Mouse (Mus musculus): ENCODE measurements around the gene Tmem252.

Tmem252 gene

DNA sequence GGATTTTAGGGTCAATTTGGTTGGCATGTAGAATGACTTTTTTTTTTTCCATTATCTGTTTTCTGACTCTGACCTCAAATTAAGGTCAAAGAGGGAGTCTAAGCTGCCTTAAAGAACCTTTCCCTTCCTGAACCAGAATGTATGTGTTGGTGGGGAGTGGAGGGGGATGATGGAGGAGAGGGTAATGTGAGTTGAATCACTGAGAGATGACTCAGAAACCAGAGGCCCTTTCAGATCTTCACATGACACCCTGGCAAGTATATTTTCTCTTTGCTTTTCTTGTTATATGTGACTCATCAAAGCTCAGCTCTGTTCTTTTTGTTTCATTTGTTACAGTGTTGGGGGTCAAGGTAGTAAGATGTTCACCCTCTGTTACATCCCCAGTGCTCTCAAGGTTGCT is 46.6 kb downstream of the Tmem252 start:
- DNase-seq (ENCODE audit: extremely low spot score, low read depth, low spot score), result no peak

DNA sequence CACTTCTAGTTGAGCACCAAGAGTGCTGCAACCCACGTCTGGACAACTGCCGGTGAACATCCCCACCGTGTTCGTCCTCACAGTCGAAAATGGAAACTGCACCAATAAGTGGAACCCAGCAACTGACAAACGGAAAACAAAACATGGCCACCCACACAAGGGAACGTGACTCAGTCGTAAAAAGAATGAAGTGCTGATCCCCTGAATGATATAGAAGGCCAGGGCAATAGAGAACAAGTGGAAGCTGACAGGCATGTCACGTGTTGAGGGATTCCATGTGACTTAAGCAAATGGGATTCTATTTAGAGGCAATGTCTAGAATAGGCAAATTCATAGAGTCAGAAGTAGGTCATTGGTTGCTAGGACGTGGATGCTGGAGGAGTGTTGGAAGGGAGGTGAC is 50.6 kb downstream of the Tmem252 start:
- DNase-seq (ENCODE audit: extremely low spot score, low read depth, low spot score), result no peak

DNA sequence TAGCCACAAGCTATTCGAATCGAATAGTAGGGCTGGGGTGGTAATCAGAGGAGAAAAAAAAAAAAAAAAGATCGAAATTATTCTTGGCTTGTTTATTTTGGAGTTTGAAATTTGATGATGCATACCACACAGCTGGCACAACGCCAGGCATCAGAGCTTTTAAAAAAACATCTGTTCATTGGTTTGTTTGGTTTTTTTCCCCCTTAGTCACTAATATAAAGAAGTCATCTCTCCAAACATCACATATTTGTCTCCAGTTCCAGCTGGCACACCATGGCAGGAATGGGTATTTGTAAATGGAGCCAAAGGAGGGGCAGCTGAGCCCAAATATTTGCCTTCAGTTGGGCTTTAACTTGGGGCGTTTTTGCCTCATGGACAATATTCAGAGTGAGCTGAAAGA is 56.9 kb downstream of the Tmem252 start:
- no peak for DNase-seq (ENCODE audit: extremely low spot score, low read depth, low spot score)

Data from hindlimb bud, embryonic 11.5 days (tissue).